Mouse (Mus musculus): ENCODE data around the gene Lrrc66. TPM values are rescaled to one million over a fixed set of nuclear protein-coding genes. Genes with fewer than 3 reads are reported as not detected.
A peak's percentile ranks its signal among the peaks of the same experiment; 100 is the strongest.

Gene Lrrc66
- polyA plus RNA-seq, 1 experiment from 2014 or later = 0.20 TPM

DNA sequence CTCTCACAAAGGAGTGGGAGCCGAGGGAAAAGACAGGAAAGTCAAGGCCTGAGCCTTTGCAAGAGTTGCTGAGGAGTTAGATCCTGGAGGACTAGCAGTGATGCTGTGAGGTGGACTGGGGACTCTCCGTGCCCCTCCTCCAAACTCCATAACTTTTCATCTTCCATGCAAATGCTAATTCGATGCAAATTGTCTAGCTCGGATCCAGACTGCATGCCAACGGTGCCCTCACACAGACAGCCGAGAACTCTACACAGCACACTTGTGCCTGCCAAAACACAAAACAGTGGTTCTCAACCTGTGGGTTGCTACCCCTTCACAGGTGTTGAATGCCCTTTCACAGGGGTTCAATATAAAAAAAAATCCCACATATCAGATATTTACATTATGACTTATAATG is 27.8 kb downstream of the Lrrc66 start:
- ATAC-seq (no peak), DNase-seq (ENCODE audit: low spot score) (no peak)
- Histone ChIP-seq H3K4me2 (replicated peaks; ENCODE audit: low read depth, low read length) (no peak overlapping the region), H3K27me3 (replicated peaks; ENCODE audit: insufficient read depth, low read length) (no peaks in the 10 kb centered on the region), H3K36me3 (ENCODE audit: insufficient read depth, low read length) (no peaks in the 10 kb centered on the region), H3K4me3 (ENCODE audit: low read depth, low read length) (no peak overlapping the region), H3K4me1 (ENCODE audit: insufficient read depth, low read depth, low read length) (no peaks in the 10 kb centered on the region), H3K9ac (replicated peaks; ENCODE audit: low read depth) (no peak overlapping the region), H3K27ac (ENCODE audit: low read length) (no peak overlapping the region), H3K9me3 (ENCODE audit: low read length) (no peaks in the 10 kb centered on the region)
- TF ChIP-seq CTCF (IDR thresholded peaks at IDR 0.05) (no peak), EP300 (IDR thresholded peaks at IDR 0.05) (no peak)
- 85% methylated on average over 6 of the region's 6 CpGs for WGBS

DNA sequence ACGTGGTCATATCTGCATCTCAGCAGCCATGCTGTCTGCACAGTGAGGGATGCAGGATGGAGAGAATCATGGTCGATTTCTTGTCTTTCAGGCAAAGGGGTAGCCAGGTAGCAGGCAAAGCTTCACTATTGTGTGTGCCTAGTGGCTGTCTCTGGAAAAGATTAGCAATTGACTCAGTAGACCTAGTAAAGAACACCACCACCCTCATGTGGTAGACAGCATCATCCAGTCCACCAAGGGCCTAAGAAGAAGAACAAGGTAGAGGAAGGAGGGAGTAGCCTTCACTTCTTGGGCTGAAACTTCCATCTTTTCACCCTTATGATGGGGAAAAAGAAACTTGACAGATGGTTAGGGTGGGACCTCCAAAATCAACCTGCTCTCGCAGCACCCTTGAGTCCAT is 29.5 kb downstream of the Lrrc66 start:
- Histone ChIP-seq H3K4me3 (ENCODE audit: low read depth, low read length) (no peak overlapping the region), H3K27me3 (replicated peaks; ENCODE audit: insufficient read depth, low read length) (no peaks in the 10 kb centered on the region), H3K36me3 (ENCODE audit: insufficient read depth, low read length) (no peaks in the 10 kb centered on the region), H3K27ac (ENCODE audit: low read length) (no peak overlapping the region), H3K9ac (replicated peaks; ENCODE audit: low read depth) (no peak overlapping the region), H3K4me1 (ENCODE audit: insufficient read depth, low read depth, low read length) (no peaks in the 10 kb centered on the region), H3K4me2 (replicated peaks; ENCODE audit: low read depth, low read length) (no peak overlapping the region), H3K9me3 (ENCODE audit: low read length) (no peaks in the 10 kb centered on the region)
- ATAC-seq (no peak), DNase-seq (ENCODE audit: low spot score) (peak; percentile 12)
- WGBS = 64% methylated on average over 3 of the region's 3 CpGs
- TF ChIP-seq CTCF (IDR thresholded peaks at IDR 0.05) = peak; percentile 58
- TF ChIP-seq EP300 (IDR thresholded peaks at IDR 0.05) = no peak

DNA sequence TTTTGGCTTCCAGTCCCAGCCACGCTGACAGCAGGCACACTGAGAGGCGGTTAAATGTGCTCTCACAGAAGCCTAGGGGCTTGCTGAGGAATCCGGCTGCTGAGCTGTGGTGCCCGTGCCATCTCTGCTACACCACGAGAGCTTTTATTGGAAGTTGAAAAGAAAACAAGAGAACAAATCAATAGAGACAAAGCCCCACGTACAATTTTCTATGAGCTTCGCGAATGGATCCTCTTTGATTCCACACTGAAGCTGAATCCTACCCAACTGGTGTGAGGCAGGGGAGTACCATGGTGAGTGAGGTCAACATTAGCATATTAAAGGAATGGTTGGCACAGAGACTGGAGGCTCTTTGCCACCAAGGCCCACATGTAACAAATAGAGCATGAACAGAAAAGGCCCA is 31.0 kb downstream of the Lrrc66 start:
- Histone ChIP-seq H3K36me3 (ENCODE audit: insufficient read depth, low read length) (no peaks in the 10 kb centered on the region), H3K4me1 (ENCODE audit: insufficient read depth, low read depth, low read length) (no peaks in the 10 kb centered on the region), H3K27me3 (replicated peaks; ENCODE audit: insufficient read depth, low read length) (no peaks in the 10 kb centered on the region), H3K27ac (ENCODE audit: low read length) (no peak overlapping the region), H3K4me2 (replicated peaks; ENCODE audit: low read depth, low read length) (no peak overlapping the region), H3K4me3 (ENCODE audit: low read depth, low read length) (no peak overlapping the region), H3K9ac (replicated peaks; ENCODE audit: low read depth) (no peak overlapping the region), H3K9me3 (ENCODE audit: low read length) (no peaks in the 10 kb centered on the region)
- 79% methylated on average over 8 of the region's 8 CpGs for WGBS
- ATAC-seq = no peak
- TF ChIP-seq EP300 (IDR thresholded peaks at IDR 0.05) = no peak
- no peak for TF ChIP-seq CTCF (IDR thresholded peaks at IDR 0.05)
- DNase-seq (ENCODE audit: low spot score) = no peak

DNA sequence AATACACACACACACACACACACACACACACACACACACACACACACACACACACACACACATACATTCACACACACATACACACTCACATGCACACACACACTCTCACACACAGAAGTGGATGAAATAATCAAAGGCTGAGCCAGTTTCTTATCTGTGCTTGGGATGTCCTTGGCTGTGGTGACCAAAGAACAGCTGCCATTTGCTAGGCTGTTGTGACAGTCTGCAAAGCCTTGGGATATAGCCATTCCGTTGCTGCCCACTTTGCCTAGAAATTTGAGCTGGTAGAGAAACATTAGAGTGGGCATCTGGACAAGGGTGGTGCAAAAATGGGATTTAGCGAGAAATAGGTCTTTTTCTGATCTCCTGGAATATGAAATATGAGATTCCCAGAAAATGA is 32.3 kb downstream of the Lrrc66 start:
- Histone ChIP-seq H3K4me1 (ENCODE audit: insufficient read depth, low read depth, low read length) (no peaks in the 10 kb centered on the region), H3K9ac (replicated peaks; ENCODE audit: low read depth) (no peak overlapping the region), H3K4me3 (ENCODE audit: low read depth, low read length) (no peak overlapping the region), H3K27me3 (replicated peaks; ENCODE audit: insufficient read depth, low read length) (no peaks in the 10 kb centered on the region), H3K4me2 (replicated peaks; ENCODE audit: low read depth, low read length) (no peak overlapping the region), H3K9me3 (ENCODE audit: low read length) (no peaks in the 10 kb centered on the region), H3K27ac (ENCODE audit: low read length) (no peak overlapping the region), H3K36me3 (ENCODE audit: insufficient read depth, low read length) (no peaks in the 10 kb centered on the region)
- DNase-seq (ENCODE audit: low spot score) = no peak
- 0 out of 2 replicates have a peak, but pooled peaks have one; percentile 17 for ATAC-seq
- TF ChIP-seq CTCF (IDR thresholded peaks at IDR 0.05) = no peak
- 56% methylated on average over 2 of the region's 2 CpGs for WGBS

DNA sequence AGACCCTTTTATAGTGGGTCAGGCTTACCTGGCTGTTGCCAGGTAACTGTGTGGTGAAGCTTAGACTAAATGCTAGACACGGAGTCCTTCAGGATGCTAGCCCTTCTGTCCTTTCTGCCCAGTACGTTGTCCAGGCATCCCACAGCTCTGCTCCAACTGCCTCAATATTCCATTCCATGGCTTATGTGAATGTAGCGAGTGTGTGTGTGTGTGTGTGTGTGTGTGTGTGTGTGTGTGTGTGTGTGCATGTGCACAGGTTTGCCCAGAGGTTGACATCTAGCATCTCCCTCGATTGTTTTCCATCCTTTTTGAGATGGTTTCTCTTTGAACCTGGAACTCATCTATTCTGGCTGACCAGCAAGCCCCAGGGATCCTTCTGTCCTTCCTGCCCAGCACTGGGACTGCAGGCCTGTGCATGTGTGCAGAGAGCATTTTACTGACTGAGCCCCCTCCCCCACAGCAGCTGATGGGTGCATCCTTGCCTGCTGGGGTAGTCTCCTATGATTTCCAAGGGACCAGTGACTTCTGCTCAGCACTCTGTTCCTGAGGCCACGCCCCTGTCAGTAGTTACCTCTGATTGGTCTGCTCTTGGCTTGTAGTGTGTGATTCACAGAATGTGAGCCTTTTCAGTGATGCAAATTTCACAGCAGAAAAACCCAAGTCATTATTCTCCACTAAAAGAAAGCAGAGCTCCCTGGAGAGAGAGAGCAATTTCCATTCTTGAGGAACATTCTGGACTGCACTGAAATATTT is 33.2 kb downstream of the Lrrc66 start:
- ATAC-seq = no peak
- Histone ChIP-seq H3K9ac (replicated peaks; ENCODE audit: low read depth) (no peak overlapping the region), H3K9me3 (ENCODE audit: low read length) (no peaks in the 10 kb centered on the region), H3K27ac (ENCODE audit: low read length) (no peak overlapping the region), H3K27me3 (replicated peaks; ENCODE audit: insufficient read depth, low read length) (no peaks in the 10 kb centered on the region), H3K4me2 (replicated peaks; ENCODE audit: low read depth, low read length) (no peak overlapping the region), H3K4me1 (ENCODE audit: insufficient read depth, low read depth, low read length) (no peaks in the 10 kb centered on the region), H3K36me3 (ENCODE audit: insufficient read depth, low read length) (no peaks in the 10 kb centered on the region), H3K4me3 (ENCODE audit: low read depth, low read length) (no peak overlapping the region)
- WGBS = 51% methylated on average over 5 of the region's 5 CpGs
- TF ChIP-seq EP300 (IDR thresholded peaks at IDR 0.05) = no peak
- TF ChIP-seq CTCF (IDR thresholded peaks at IDR 0.05) = no peak
- DNase-seq (ENCODE audit: low spot score) = no peak

DNA sequence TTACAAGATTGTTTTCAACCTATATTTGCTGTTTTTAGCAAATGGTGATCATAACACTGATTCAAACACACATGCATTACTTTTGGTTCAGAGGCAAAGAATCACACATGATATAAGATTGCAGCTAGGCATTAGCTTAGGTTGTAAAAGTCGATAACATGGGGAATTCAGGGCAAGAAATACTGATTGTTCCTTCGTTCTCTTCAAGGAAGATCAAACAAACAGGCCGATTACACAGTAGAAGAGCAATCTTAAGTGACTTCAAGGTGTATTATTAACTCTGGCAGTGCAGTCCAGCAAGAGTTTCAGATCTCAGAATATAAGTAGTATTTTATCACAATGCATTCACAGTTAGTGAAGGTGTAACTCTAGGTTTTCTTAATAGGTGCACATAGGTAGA is 45.2 kb downstream of the Lrrc66 start:
- DNase-seq (ENCODE audit: low spot score) (no peak), ATAC-seq (no peak)
- 58% methylated on average over 3 of the region's 3 CpGs for WGBS
- Histone ChIP-seq H3K9me3 (ENCODE audit: low read length) (no peaks in the 10 kb centered on the region), H3K36me3 (ENCODE audit: insufficient read depth, low read length) (no peaks in the 10 kb centered on the region), H3K9ac (replicated peaks; ENCODE audit: low read depth) (no peak overlapping the region), H3K4me1 (ENCODE audit: insufficient read depth, low read depth, low read length) (no peaks in the 10 kb centered on the region), H3K4me2 (replicated peaks; ENCODE audit: low read depth, low read length) (no peak overlapping the region), H3K27ac (ENCODE audit: low read length) (no peak overlapping the region), H3K27me3 (replicated peaks; ENCODE audit: insufficient read depth, low read length) (no peaks in the 10 kb centered on the region), H3K4me3 (ENCODE audit: low read depth, low read length) (no peak overlapping the region)
- TF ChIP-seq EP300 (IDR thresholded peaks at IDR 0.05) = no peak
- no peak for TF ChIP-seq CTCF (IDR thresholded peaks at IDR 0.05)

Data from lung, postnatal 0 days (tissue).